Mouse (Mus musculus) cortical plate, adult 2 months (tissue): Measurements from ENCODE around the gene Stat2.

Experiments used
- CTCF ChIP-seq: fragments of 200-500 bp; IDR thresholded peaks from 2 replicates; pipeline ENCODE4 v1.5.1; 2011; ENCODE audit warnings: mild to moderate bottlenecking, control low read depth, low read length; ENCODE audit not compliant: insufficient read depth; ENCODE audit errors: extremely low read depth
- POLR2A ChIP-seq: fragments of 200-500 bp; IDR thresholded peaks from 2 replicates; pipeline ENCODE4 v1.6.1; 2011; ENCODE audit warnings: mild to moderate bottlenecking, low read length, control low read depth; ENCODE audit not compliant: insufficient read depth; ENCODE audit errors: extremely low read depth

GRCm38 (mm10) chr10:128297221-128297620 lies 26.9 kb downstream of the Stat2 start:
- TF ChIP-seq POLR2A (no peak), CTCF (no peak)
